Mouse (Mus musculus): ENCODE results near the gene Tbc1d22a. TPM values are rescaled to one million over a fixed set of nuclear protein-coding genes. Genes with fewer than 3 reads are reported as not detected.

Tbc1d22a gene
- 8.6 and 9.1 TPM in 2 replicates for polyA plus RNA-seq (2014; fragmentation: Nextera tagmentation; extraction: Ambion mirVana)

GRCm38 (mm10) chr15:86213753-86214548 lies at the start of gene Tbc1d22a:
Gene Tbc1d22a (plus strand): TSS chr15:86214459.
- H3K36me3 ChIP-seq (ENCODE audit: control insufficient read depth, insufficient read depth, low read length): 0 out of 2 replicates have a peak, but pooled peaks cover 4% of the 10 kb centered on the region
- peak; percentile 84 for ATAC-seq (ENCODE audit: insufficient number of reproducible peaks, insufficient read depth, low FRiP score, low read depth)
- peak within 1 kb of the TSS; percentile 99 for H3K4me2 ChIP-seq (ENCODE audit: low read length)
- H3K9me3 ChIP-seq (ENCODE audit: control insufficient read depth, low read length): no peaks in the 10 kb centered on the region
- no peaks in the 10 kb centered on the region for H3K27me3 ChIP-seq (ENCODE audit: control insufficient read depth, insufficient read depth, low read length)
- H3K4me3 ChIP-seq (ENCODE audit: control insufficient read depth in 1 of 2, insufficient read depth in 1 of 2, low read depth in 1 of 2, low read length in 2 of 2): peak within 1 kb of the TSS; percentile 79 to 91
- peaks cover 6 to 20% of the 10 kb centered on the region in 2 experiments for H3K4me1 ChIP-seq (ENCODE audit: control insufficient read depth in 2 of 2, insufficient read depth in 2 of 2, low read length in 2 of 2)
- peak within 1 kb of the TSS; percentile 85 to 92 for H3K27ac ChIP-seq (replicated peaks in 1 of 2; ENCODE audit: control insufficient read depth in 1 of 2, insufficient read depth in 1 of 2, low read depth in 2 of 2, low read length in 2 of 2)
- H3K9ac ChIP-seq (ENCODE audit: low read length): peak within 1 kb of the TSS; percentile 84
- WGBS: under 1% methylated on average over 64 of the region's 64 CpGs

GRCm38 (mm10) chr15:86164718-86165345 lies 49.4 kb upstream of the Tbc1d22a start:
- ATAC-seq (ENCODE audit: insufficient number of reproducible peaks, insufficient read depth, low FRiP score, low read depth): no peak
- H3K27me3 ChIP-seq (ENCODE audit: control insufficient read depth, insufficient read depth, low read length): no peaks in the 10 kb centered on the region
- H3K4me2 ChIP-seq (ENCODE audit: low read length): no peak overlapping the region
- WGBS: 80% methylated on average over 21 of the region's 21 CpGs
- H3K9ac ChIP-seq (ENCODE audit: low read length): no peak overlapping the region
- H3K9me3 ChIP-seq (ENCODE audit: control insufficient read depth, low read length): 0 out of 2 replicates have a peak, but pooled peaks cover 3% of the 10 kb centered on the region
- no peak overlapping the region for H3K27ac ChIP-seq (replicated peaks in 1 of 2; ENCODE audit: control insufficient read depth in 1 of 2, insufficient read depth in 1 of 2, low read depth in 2 of 2, low read length in 2 of 2)
- peaks cover 36% of the 10 kb centered on the region for H3K36me3 ChIP-seq (ENCODE audit: control insufficient read depth, insufficient read depth, low read length)
- no peak overlapping the region for H3K4me3 ChIP-seq (ENCODE audit: control insufficient read depth in 1 of 2, insufficient read depth in 1 of 2, low read depth in 1 of 2, low read length in 2 of 2)
- peaks cover 19 to 22% of the 10 kb centered on the region in 2 experiments for H3K4me1 ChIP-seq (ENCODE audit: control insufficient read depth in 2 of 2, insufficient read depth in 2 of 2, low read length in 2 of 2)

- WGBS: 82% methylated on average over 24 of the region's 24 CpGs
- H3K9ac ChIP-seq (ENCODE audit: low read length): no peak overlapping the region
- 0 out of 2 replicates have a peak, but pooled peaks cover 3% of the 10 kb centered on the region for H3K9me3 ChIP-seq (ENCODE audit: control insufficient read depth, low read length)
- no peak for ATAC-seq (ENCODE audit: insufficient number of reproducible peaks, insufficient read depth, low FRiP score, low read depth)
- H3K27ac ChIP-seq (replicated peaks in 1 of 2; ENCODE audit: control insufficient read depth in 1 of 2, insufficient read depth in 1 of 2, low read depth in 2 of 2, low read length in 2 of 2): no peak overlapping the region
- H3K4me1 ChIP-seq (ENCODE audit: control insufficient read depth in 2 of 2, insufficient read depth in 2 of 2, low read length in 2 of 2): peaks cover 23 to 30% of the 10 kb centered on the region in 2 experiments
- H3K4me2 ChIP-seq (ENCODE audit: low read length): no peak overlapping the region
- H3K4me3 ChIP-seq (ENCODE audit: control insufficient read depth in 1 of 2, insufficient read depth in 1 of 2, low read depth in 1 of 2, low read length in 2 of 2): no peak overlapping the region
- H3K36me3 ChIP-seq (ENCODE audit: control insufficient read depth, insufficient read depth, low read length): peaks cover 36% of the 10 kb centered on the region
- no peaks in the 10 kb centered on the region for H3K27me3 ChIP-seq (ENCODE audit: control insufficient read depth, insufficient read depth, low read length)
Observed at GRCm38 (mm10) chr15:86165811-86166590, 48.3 kb upstream of the Tbc1d22a start.

GRCm38 (mm10) chr15:86167032-86167655 lies 47.1 kb upstream of the Tbc1d22a start:
- ATAC-seq (ENCODE audit: insufficient number of reproducible peaks, insufficient read depth, low FRiP score, low read depth): no peak
- H3K36me3 ChIP-seq (ENCODE audit: control insufficient read depth, insufficient read depth, low read length): peaks cover 25% of the 10 kb centered on the region
- 93% methylated on average over 7 of the region's 7 CpGs for WGBS

GRCm38 (mm10) chr15:86167787-86168504 lies 46.3 kb upstream of the Tbc1d22a start:
- no peaks in the 10 kb centered on the region for H3K27me3 ChIP-seq (ENCODE audit: control insufficient read depth, insufficient read depth, low read length)
- WGBS: 69% methylated on average over 10 of the region's 10 CpGs
- no peak overlapping the region for H3K9ac ChIP-seq (ENCODE audit: low read length)
- no peak overlapping the region for H3K4me2 ChIP-seq (ENCODE audit: low read length)
- no peak overlapping the region for H3K4me3 ChIP-seq (ENCODE audit: control insufficient read depth in 1 of 2, insufficient read depth in 1 of 2, low read depth in 1 of 2, low read length in 2 of 2)
- peaks cover 35 to 48% of the 10 kb centered on the region in 2 experiments for H3K4me1 ChIP-seq (ENCODE audit: control insufficient read depth in 2 of 2, insufficient read depth in 2 of 2, low read length in 2 of 2)
- ATAC-seq (ENCODE audit: insufficient number of reproducible peaks, insufficient read depth, low FRiP score, low read depth): no peak
- H3K36me3 ChIP-seq (ENCODE audit: control insufficient read depth, insufficient read depth, low read length): peaks cover 19% of the 10 kb centered on the region
- no peaks in the 10 kb centered on the region for H3K9me3 ChIP-seq (ENCODE audit: control insufficient read depth, low read length)
- H3K27ac ChIP-seq (replicated peaks in 1 of 2; ENCODE audit: control insufficient read depth in 1 of 2, insufficient read depth in 1 of 2, low read depth in 2 of 2, low read length in 2 of 2): no peak overlapping the region

More at GRCm38 (mm10) chr15:86167032-86167655, 47.1 kb upstream of the Tbc1d22a start:
- Histone ChIP-seq H3K4me3 (ENCODE audit: control insufficient read depth in 1 of 2, insufficient read depth in 1 of 2, low read depth in 1 of 2, low read length in 2 of 2) (no peak overlapping the region), H3K4me1 (ENCODE audit: control insufficient read depth in 2 of 2, insufficient read depth in 2 of 2, low read length in 2 of 2) (peaks cover 27 to 41% of the 10 kb centered on the region in 2 experiments), H3K27me3 (ENCODE audit: control insufficient read depth, insufficient read depth, low read length) (no peaks in the 10 kb centered on the region), H3K27ac (replicated peaks in 1 of 2; ENCODE audit: control insufficient read depth in 1 of 2, insufficient read depth in 1 of 2, low read depth in 2 of 2, low read length in 2 of 2) (no peak overlapping the region), H3K9me3 (ENCODE audit: control insufficient read depth, low read length) (no peaks in the 10 kb centered on the region), H3K4me2 (ENCODE audit: low read length) (no peak overlapping the region), H3K9ac (ENCODE audit: low read length) (no peak overlapping the region)

- peaks cover 15% of the 10 kb centered on the region for H3K36me3 ChIP-seq (ENCODE audit: control insufficient read depth, insufficient read depth, low read length)
- H3K4me3 ChIP-seq (ENCODE audit: control insufficient read depth in 1 of 2, insufficient read depth in 1 of 2, low read depth in 1 of 2, low read length in 2 of 2): no peak overlapping the region
- H3K27me3 ChIP-seq (ENCODE audit: control insufficient read depth, insufficient read depth, low read length): no peaks in the 10 kb centered on the region
- H3K27ac ChIP-seq (replicated peaks in 1 of 2; ENCODE audit: control insufficient read depth in 1 of 2, insufficient read depth in 1 of 2, low read depth in 2 of 2, low read length in 2 of 2): no peak overlapping the region
- no peak overlapping the region for H3K9ac ChIP-seq (ENCODE audit: low read length)
- H3K4me1 ChIP-seq (ENCODE audit: control insufficient read depth in 2 of 2, insufficient read depth in 2 of 2, low read length in 2 of 2): peaks cover 41 to 54% of the 10 kb centered on the region in 2 experiments
- no peak overlapping the region for H3K4me2 ChIP-seq (ENCODE audit: low read length)
- no peak for ATAC-seq (ENCODE audit: insufficient number of reproducible peaks, insufficient read depth, low FRiP score, low read depth)
- WGBS: 36% methylated on average over 7 of the region's 7 CpGs
- H3K9me3 ChIP-seq (ENCODE audit: control insufficient read depth, low read length): no peaks in the 10 kb centered on the region
Observed at GRCm38 (mm10) chr15:86168505-86168867, 45.8 kb upstream of the Tbc1d22a start.
